Mouse (Mus musculus) MEL (cell line): Measurements from ENCODE around the gene Ppp1r3a.

ENCODE experiments used
- CTCF ChIP-seq, 3 experiments: IDR thresholded peaks in 2 of 3; conservative IDR thresholded peaks in 1 of 3; 2 replicates each; pipeline ENCODE4 v1.5.1; 2011 to 2012; ENCODE audit warnings: low read length in 3 of 3, low read depth in 2 of 3, mild to moderate bottlenecking in 2 of 3, improper control_type of control experiment in 1 of 3, inconsistent platforms in 1 of 3, mixed read lengths in 1 of 3, moderate library complexity in 1 of 3; ENCODE audit not compliant: control insufficient read depth in 1 of 3, insufficient read depth in 1 of 3, poor library complexity in 1 of 3, severe bottlenecking in 1 of 3
- ELF1 ChIP-seq: IDR thresholded peaks from 2 replicates; pipeline ENCODE4 v1.6.1; 2014; ENCODE audit warnings: low read depth, mild to moderate bottlenecking, inconsistent platforms, low read length, improper control_type of control experiment, moderate library complexity
- MYC ChIP-seq: IDR thresholded peaks from 2 replicates; pipeline ENCODE4 v1.6.1; 2011; ENCODE audit warnings: low read depth, mild to moderate bottlenecking, low read length, improper control_type of control experiment, moderate library complexity
- POLR2A ChIP-seq, 2 experiments: IDR thresholded peaks; 2 replicates each; pipeline ENCODE4 v1.6.1; 2011 to 2012; ENCODE audit warnings: low read length in 2 of 2, mild to moderate bottlenecking in 2 of 2, control low read depth in 1 of 2, improper control_type of control experiment in 1 of 2, low read depth in 1 of 2, moderate library complexity in 1 of 2; ENCODE audit not compliant: control insufficient read depth in 1 of 2, insufficient read depth in 1 of 2, poor library complexity in 1 of 2
- POLR2AphosphoS2 ChIP-seq: IDR thresholded peaks from 2 replicates; pipeline ENCODE4 v1.6.1; 2011; ENCODE audit warnings: low read length, improper control_type of control experiment
- RAD21 ChIP-seq: IDR thresholded peaks from 2 replicates; pipeline ENCODE4 v1.6.1; 2011; ENCODE audit warnings: mild to moderate bottlenecking, low read depth, low read length, improper control_type of control experiment
- USF2 ChIP-seq, 2 experiments: IDR thresholded peaks; 2 replicates each; pipeline ENCODE4 v1.6.1; 2011 to 2012; ENCODE audit warnings: improper control_type of control experiment in 2 of 2, low read length in 2 of 2, borderline replicate concordance in 1 of 2, inconsistent platforms in 1 of 2, low read depth in 1 of 2, mild to moderate bottlenecking in 1 of 2; ENCODE audit not compliant: insufficient read depth in 1 of 2

DNA sequence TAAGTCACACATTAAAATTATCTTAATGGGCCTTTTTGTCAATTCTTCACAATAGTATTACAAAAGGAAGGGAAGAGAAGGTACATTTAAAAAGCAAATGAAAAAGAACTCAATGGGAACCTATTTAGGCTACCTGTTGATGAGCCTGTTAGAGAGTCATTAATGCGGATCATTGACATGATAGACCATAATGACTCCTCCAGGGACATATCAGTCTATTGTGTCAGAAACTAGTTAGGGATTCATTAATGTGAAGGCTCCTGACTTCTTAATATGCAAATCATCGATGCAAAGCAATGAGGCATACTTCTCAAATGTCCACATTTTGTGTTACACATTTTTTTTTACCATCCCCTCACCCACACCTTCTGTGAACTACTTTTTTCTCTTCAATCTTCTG is 19.1 kb downstream of the Ppp1r3a start:
- TF ChIP-seq USF2 (IDR thresholded peaks at IDR 0.05; ENCODE audit: borderline replicate concordance in 1 of 2, insufficient read depth in 1 of 2, low read depth in 1 of 2, low read length in 2 of 2) (no peak), POLR2AphosphoS2 (no peak), MYC (no peak), POLR2A (IDR thresholded peaks at IDR 0.05; ENCODE audit: control insufficient read depth in 1 of 2, insufficient read depth in 1 of 2, low read depth in 1 of 2, low read length in 2 of 2, poor library complexity in 1 of 2) (no peak), CTCF (IDR thresholded peaks at IDR 0.05 in 2 of 3, conservative IDR thresholded peaks at IDR 0.05 in 1 of 3; ENCODE audit: control insufficient read depth in 1 of 3, insufficient read depth in 1 of 3, low read depth in 2 of 3, low read length in 3 of 3, poor library complexity in 1 of 3, severe bottlenecking in 1 of 3) (no peak), RAD21 (no peak), ELF1 (no peak)
